In the genomic region with DNA sequence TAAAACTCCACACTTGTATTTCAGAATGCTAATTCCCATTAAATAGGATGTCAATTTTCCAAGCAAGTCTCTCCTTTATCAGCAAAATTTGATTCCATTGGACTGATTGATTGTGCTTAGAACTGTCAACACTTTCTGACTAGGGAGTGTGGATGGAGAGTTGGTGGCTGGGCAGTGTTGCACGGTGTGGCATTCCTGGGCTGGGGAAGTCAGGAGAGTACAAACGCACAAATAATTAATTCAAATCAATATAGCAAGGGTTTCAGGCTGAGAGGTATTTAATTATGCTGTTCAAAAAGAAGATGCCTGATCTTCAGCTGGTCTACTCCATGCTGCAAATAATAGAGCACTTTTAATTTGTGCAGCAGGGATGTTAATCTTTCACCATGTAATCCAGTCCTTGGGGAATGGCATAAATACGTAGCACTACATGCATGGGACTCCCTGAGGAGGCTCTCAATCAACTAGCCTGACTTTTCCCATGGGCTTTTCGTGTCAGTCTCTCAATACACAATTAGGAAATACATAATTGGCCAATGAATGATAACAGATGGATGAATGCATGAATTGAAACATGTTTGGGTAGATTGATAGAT, we compare ENCODE assay signal across 19 mouse cellular contexts. TPM values are rescaled to one million over a fixed set of nuclear protein-coding genes. Genes with fewer than 3 reads are reported as not detected.
"Had no signal": no experiment of that assay in that cellular context is flagged by ENCODE, and none has a peak within 500 bp of the region (broad histone marks: within the 10 kb centered on the region; RNA-seq: fewer than 3 reads in every experiment).

No protein-coding gene starts in this region.

- H3K27ac ChIP-seq: left cerebral cortex, adult 2 months; limb, embryonic 15.5 days; liver, embryonic 12.5 days; neural tube, embryonic 12.5 days had no signal

- H3K4me1 ChIP-seq: limb, embryonic 15.5 days; liver, embryonic 12.5 days; neural tube, embryonic 12.5 days had no signal

- ATAC-seq: liver, embryonic 12.5 days had no signal

- H3K27me3 ChIP-seq: limb, embryonic 15.5 days; liver, embryonic 12.5 days; neural tube, embryonic 12.5 days had no signal

- H3K4me2 ChIP-seq: limb, embryonic 15.5 days; liver, embryonic 12.5 days; lung, embryonic 14.5 days; neural tube, embryonic 12.5 days had no signal

- DNase-seq: kidney, adult 8-10 months; kidney, postnatal 25 days; lung, embryonic 14.5 days; lung, postnatal 10 days; lung, postnatal 4 days; retina, postnatal 1 day; right cerebral cortex, postnatal 4 days; spleen, adult 18-20 months; thymus, adult 18-20 months; thymus, postnatal 25 days had no signal

- H3K36me3 ChIP-seq: limb, embryonic 15.5 days; liver, embryonic 12.5 days; neural tube, embryonic 12.5 days had no signal

- H3K9me3 ChIP-seq: limb, embryonic 15.5 days; liver, embryonic 12.5 days; neural tube, embryonic 12.5 days had no signal

- H3K9ac ChIP-seq: limb, embryonic 15.5 days; liver, embryonic 12.5 days; lung, embryonic 14.5 days; neural tube, embryonic 12.5 days had no signal

- H3K4me3 ChIP-seq: left cerebral cortex, adult 2 months; limb, embryonic 15.5 days; liver, embryonic 12.5 days; neural tube, embryonic 12.5 days had no signal

RNA-seq across cellular contexts. Expression of a gene that starts 38.6 kb away (rescaled TPM):
- polyA plus RNA-seq: liver, embryonic 16.5 days had no signal

RNA-seq across cellular contexts. Expression of a gene that starts 50.6 kb away (rescaled TPM):
- polyA plus RNA-seq: kidney, embryonic 16.5 days; limb, embryonic 11.5 days; limb, embryonic 15.5 days; liver, embryonic 12.5 days; liver, embryonic 16.5 days; lung, embryonic 14.5 days; neural tube, embryonic 12.5 days; stomach, embryonic 14.5 days; urinary bladder, adult 2 months had no signal
